In genomic region chr12:17798261-17798660, GRCm38 (mm10) we compare ENCODE assay signal across 3 mouse cellular contexts.
A peak's percentile ranks its signal among the peaks of the same experiment; 100 is the strongest.
DNase-seq lines count a peak whose midpoint lies in the region; TF ChIP-seq lines count a peak whose summit lies in the region.
"Not testable (repeated sequence)": the region's sequence is repeated elsewhere in the genome, so short reads cannot be mapped to it uniquely, and the experiment has no call there.

No protein-coding gene starts in this region.

- H3K9me3 ChIP-seq in MEL (replicated peaks; ENCODE audit: insufficient read depth, low read length); heart, embryonic 10.5 days: not testable (repeated sequence)

- DNase-seq in MEL (ENCODE audit: low read depth, low spot score): peak; percentile 20
- peak; percentile 80 for DNase-seq in heart, adult 11 months
- DNase-seq in heart, embryonic 10.5 days (ENCODE audit: low spot score): peak; percentile 63

- H3K27ac ChIP-seq in MEL (ENCODE audit: control insufficient read depth, low read depth, low read length); heart, embryonic 10.5 days: not testable (repeated sequence)

- TF ChIP-seq CTCF in MEL (IDR thresholded peaks at IDR 0.05 in 2 of 3, conservative IDR thresholded peaks at IDR 0.05 in 1 of 3; ENCODE audit: control insufficient read depth in 1 of 3, insufficient read depth in 1 of 3, low read depth in 2 of 3, low read length in 3 of 3, poor library complexity in 1 of 3, severe bottlenecking in 1 of 3): not testable (repeated sequence)

- not testable (repeated sequence) for H3K36me3 ChIP-seq in MEL (ENCODE audit: control insufficient read depth in 1 of 2, insufficient read depth in 2 of 2, low read length in 2 of 2); heart, embryonic 10.5 days

- TF ChIP-seq POLR2A in MEL (IDR thresholded peaks at IDR 0.05; ENCODE audit: control insufficient read depth in 1 of 2, insufficient read depth in 1 of 2, low read depth in 1 of 2, low read length in 2 of 2, poor library complexity in 1 of 2): not testable (repeated sequence)

- TF ChIP-seq EP300 in MEL (IDR thresholded peaks at IDR 0.05; ENCODE audit: low read depth in 1 of 2, low read length in 2 of 2): not testable (repeated sequence)

- WGBS in heart, embryonic 10.5 days: 87% methylated on average over 11 of the region's 11 CpGs

- not testable (repeated sequence) for H3K79me2 ChIP-seq in MEL (ENCODE audit: control insufficient read depth, insufficient read depth, low read length, poor library complexity)

- H3K4me1 ChIP-seq in MEL (ENCODE audit: control insufficient read depth in 1 of 2, insufficient read depth in 2 of 2, low read length in 2 of 2); heart, embryonic 10.5 days: not testable (repeated sequence)

- H3K4me3 ChIP-seq in MEL (ENCODE audit: control insufficient read depth in 1 of 2, insufficient read depth in 1 of 2, low read depth in 2 of 2, low read length in 2 of 2): peak overlapping the region in 1 of 2 experiments; percentile 37; a peak in 1 of 4 replicates
- not testable (repeated sequence) for H3K4me3 ChIP-seq in heart, embryonic 10.5 days

- H3K9ac ChIP-seq in MEL (ENCODE audit: control insufficient read depth, low read depth, low read length, poor library complexity, severe bottlenecking): not testable (repeated sequence)

- TF ChIP-seq RAD21 in MEL (IDR thresholded peaks at IDR 0.05; ENCODE audit: low read depth, low read length): not testable (repeated sequence)

- not testable (repeated sequence) for H3K27me3 ChIP-seq in MEL (ENCODE audit: control insufficient read depth in 1 of 2, insufficient read depth in 2 of 2, low read length in 2 of 2); heart, embryonic 10.5 days (ENCODE audit: insufficient read depth, poor library complexity, severe bottlenecking)

TF ChIP-seq in MEL, 35 proteins besides CTCF, POLR2A, EP300 and RAD21:
- 0 out of 2 replicates have a peak, but pooled peaks have one; percentile 18 for TF ChIP-seq ZNF384 (IDR thresholded peaks at IDR 0.05; ENCODE audit: low read depth, low read length)

Comparison
In these comparisons a context has a peak if more than half of its experiments do, and no peak if none do; other contexts are left out.
1. DNase-seq: peak in every context shown above with its lines; median percentile 80 in heart, adult 11 months; 63 in heart, embryonic 10.5 days; 20 in MEL.